Mouse (Mus musculus) ovary, adult 18-20 months (tissue): ENCODE measurements at regions not wholly inside any gene's neighbourhood (a gene's known extent, or its start where the extent isn't known, plus 50 kb on each side); places are given as distances from the start of the nearest gene placed in this dataset.

Experiments used
- DNase-seq: peaks from one replicate; pipeline ENCODE4 v3.0.0; 2022; ENCODE audit warnings: low spot score, mixed read lengths

- DNase-seq, result no peak
These were observed 85.7 kb upstream of the Gm9972 start for GRCm38 (mm10) chr11:42949823-42950222.

- DNase-seq, result no peak
These were observed 81.4 kb upstream of the Gm9972 start for GRCm38 (mm10) chr11:42954169-42954568.

GRCm38 (mm10) chr11:42965732-42966131 is 69.8 kb upstream of the Gm9972 start:
- DNase-seq, result no peak

- DNase-seq, result no peak
These were observed 57.3 kb upstream of the Gm9972 start for GRCm38 (mm10) chr11:42978245-42978644.
